Comparison of ENCODE assay signal across 11 mouse cellular contexts in the genomic region with DNA sequence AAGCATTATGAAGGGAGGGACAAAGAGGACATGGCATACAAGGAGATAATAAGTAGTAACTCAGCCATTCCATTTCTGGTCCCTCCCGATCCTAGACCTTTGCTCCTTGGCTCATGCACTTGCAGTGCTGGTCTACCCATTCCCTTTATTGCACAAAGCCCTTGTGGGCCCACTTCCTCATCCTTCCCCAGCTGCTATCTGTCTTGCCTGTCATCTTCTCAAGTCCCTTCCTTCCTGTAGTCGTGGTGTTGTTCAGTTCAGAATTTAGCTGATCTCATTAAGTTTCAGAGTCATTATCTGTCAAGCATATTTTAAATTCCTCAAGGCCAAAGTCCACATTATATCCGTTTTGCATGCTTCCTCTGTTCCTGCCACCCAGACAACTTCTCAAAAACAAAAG. TPM values are rescaled to one million over a fixed set of nuclear protein-coding genes. Genes with fewer than 3 reads are reported as not detected.
DNase-seq lines count a peak whose midpoint lies in the region; ATAC-seq and TF ChIP-seq lines count a peak whose summit lies in the region.
"Had no signal": no experiment of that assay in that cellular context is flagged by ENCODE, and none has a peak within 500 bp of the region (broad histone marks: within the 10 kb centered on the region; RNA-seq: fewer than 3 reads in every experiment).

No protein-coding gene starts in this region.

- H3K4me2 ChIP-seq in lung, embryonic 14.5 days = no peak overlapping the region
- no peak overlapping the region for H3K4me2 ChIP-seq in heart, embryonic 16.5 days (ENCODE audit: low read depth, low read length)
- H3K4me2 ChIP-seq: limb, embryonic 12.5 days had no signal

- TF ChIP-seq POLR2A in lung, adult 2 months (IDR thresholded peaks at IDR 0.05; ENCODE audit: borderline replicate concordance, extremely low read depth, low read depth, low read length) = no peak

- H3K4me1 ChIP-seq in lung, embryonic 14.5 days (ENCODE audit: insufficient read depth) = peaks cover 9% of the 10 kb centered on the region; the same call in 1 of the 2 replicates
- peaks cover 2% of the 10 kb centered on the region; the same call in 1 of the 2 replicates for H3K4me1 ChIP-seq in lung, adult 2 months (ENCODE audit: control insufficient read depth, insufficient read depth, low read length)
- H3K4me1 ChIP-seq in heart, embryonic 16.5 days (ENCODE audit: control insufficient read depth, insufficient read depth, low read length) = peaks cover 28% of the 10 kb centered on the region

- peak; percentile 77; the same call in 1 of the 2 replicates for ATAC-seq in lung, embryonic 14.5 days (ENCODE audit: insufficient read depth)
- ATAC-seq in heart, embryonic 16.5 days (replicated peaks; ENCODE audit: extremely low read depth, insufficient read depth, low FRiP score) = 0 out of 2 replicates have a peak, but pooled peaks have one; percentile 45

- 23% methylated on average over 3 of the region's 3 CpGs for WGBS in lung, embryonic 14.5 days
- WGBS in lung, adult 2 months = 11% methylated on average over 3 of the region's 3 CpGs
- WGBS in heart, embryonic 16.5 days = 18% methylated on average over 3 of the region's 3 CpGs

- no peaks in the 10 kb centered on the region for H3K27me3 ChIP-seq in lung, embryonic 14.5 days (ENCODE audit: insufficient read depth, low read length)
- no peaks in the 10 kb centered on the region for H3K27me3 ChIP-seq in heart, embryonic 16.5 days (ENCODE audit: control insufficient read depth, insufficient read depth, low read length)
- H3K27me3 ChIP-seq: limb, embryonic 12.5 days had no signal

- 0 out of 2 replicates have a peak overlapping the region, but pooled peaks have one; percentile 15 for H3K27ac ChIP-seq in lung, embryonic 14.5 days (ENCODE audit: low read depth)
- H3K27ac ChIP-seq in heart, embryonic 16.5 days (ENCODE audit: low read length) = peak overlapping the region; percentile 19
- H3K27ac ChIP-seq: embryonic facial prominence, embryonic 10.5 days; limb, embryonic 12.5 days had no signal

- no peaks in the 10 kb centered on the region for H3K9me3 ChIP-seq in lung, embryonic 14.5 days (ENCODE audit: low read depth, low read length)
- 0 out of 2 replicates have a peak, but pooled peaks cover 4% of the 10 kb centered on the region for H3K9me3 ChIP-seq in heart, embryonic 16.5 days (replicated peaks; ENCODE audit: control insufficient read depth, low read length)

- no peaks in the 10 kb centered on the region for H3K36me3 ChIP-seq in lung, embryonic 14.5 days (ENCODE audit: insufficient read depth)
- H3K36me3 ChIP-seq in heart, embryonic 16.5 days (ENCODE audit: control insufficient read depth, insufficient read depth) = no peaks in the 10 kb centered on the region

- no peak overlapping the region for H3K4me3 ChIP-seq in lung, embryonic 14.5 days (ENCODE audit: low read depth, low read length)
- no peak overlapping the region for H3K4me3 ChIP-seq in lung, adult 2 months (replicated peaks; ENCODE audit: extremely low read depth, low read depth, low read length)
- no peak overlapping the region for H3K4me3 ChIP-seq in heart, embryonic 16.5 days (ENCODE audit: low read length)
- H3K4me3 ChIP-seq: embryonic facial prominence, embryonic 10.5 days; limb, embryonic 12.5 days had no signal

- H3K9ac ChIP-seq in lung, embryonic 14.5 days = no peak overlapping the region
- H3K9ac ChIP-seq in heart, embryonic 16.5 days (ENCODE audit: low read length) = no peak overlapping the region
- H3K9ac ChIP-seq: limb, embryonic 12.5 days had no signal

- TF ChIP-seq CTCF in lung, embryonic 14.5 days (IDR thresholded peaks at IDR 0.05; ENCODE audit: low read depth) = no peak
- no peak for TF ChIP-seq CTCF in lung, adult 2 months (IDR thresholded peaks at IDR 0.05; ENCODE audit: insufficient read depth, low read length)

- DNase-seq in lung, embryonic 14.5 days = peak; percentile 56
- DNase-seq in lung, adult 2 months = no peak
- peak; percentile 54 to 56 for DNase-seq in kidney, postnatal 25 days
- peak; percentile 54 for DNase-seq in naive thymus-derived CD4-positive, alpha-beta T cell, adult 2 months (ENCODE audit: low read depth)
- no peak for DNase-seq in urinary bladder, adult 2 months (ENCODE audit: low spot score)
- DNase-seq in neural tube, embryonic 10.5 days (ENCODE audit: extremely low spot score, low spot score) = no peak
- DNase-seq in gastrocnemius, postnatal 4 days (ENCODE audit: low spot score in 2 of 2) = no peak
- DNase-seq: adrenal gland, postnatal 10 days had no signal

RNA-seq across cellular contexts. Expression of a gene that starts 9.5 kb away (rescaled TPM):
- polyA plus RNA-seq in lung, embryonic 14.5 days (2014; fragmentation: Nextera tagmentation; extraction: Ambion mirVana) = 40.9 and 41.4 TPM in 2 replicates
- polyA plus RNA-seq in lung, adult 2 months (2012; rRNA removed) = 12.4 and 16.2 TPM in 2 replicates
- 12.2 and 13.9 TPM in 2 replicates for polyA plus RNA-seq in heart, embryonic 16.5 days (2015; fragmentation: Nextera tagmentation; extraction: Ambion mirVana)
- polyA plus RNA-seq in urinary bladder, adult 2 months (2012; rRNA removed) = 15.9 and 17.6 TPM in 2 replicates
- 10 to 100 TPM; 25.0 to 27.0 TPM for total RNA-seq in gastrocnemius, postnatal 4 days (2021)

Comparison
In these comparisons a context has a peak if more than half of its experiments do, and no peak if none do; other contexts are left out.
1. DNase-seq: peak in lung, embryonic 14.5 days (single experiment), kidney, postnatal 25 days (2 of 2) and naive thymus-derived CD4-positive, alpha-beta T cell, adult 2 months (single experiment); none in lung, adult 2 months (single experiment), urinary bladder, adult 2 months (single experiment), neural tube, embryonic 10.5 days (single experiment) and gastrocnemius, postnatal 4 days (0 of 2).